Mouse (Mus musculus) midbrain, embryonic 12.5 days (tissue): ENCODE results near the gene H2-DMb1. TPM values are rescaled to one million over a fixed set of nuclear protein-coding genes. Genes with fewer than 3 reads are reported as not detected.

Experiments used
- ATAC-seq: fragments of 200-750 bp; cut with Nextera tagmentation; 2 replicates; pipeline ENCODE4 v1.8.0; 2017; ENCODE audit warnings: low read depth, moderate TSS enrichment, moderate library complexity; ENCODE audit not compliant: low FRiP score
- H3K27ac ChIP-seq: fragments of 300-500 bp; sonication (generic); replicated peaks from 2 replicates; pipeline ENCODE4 v1.5.1; 2016; ENCODE audit warnings: mild to moderate bottlenecking
- H3K27me3 ChIP-seq: fragments of 300-500 bp; sonication (generic); 2 replicates; pipeline ENCODE4 v1.6.1; 2016; ENCODE audit warnings: mild to moderate bottlenecking
- H3K36me3 ChIP-seq: fragments of 300-500 bp; sonication (generic); 2 replicates; pipeline ENCODE4 v1.6.1; 2016
- H3K4me1 ChIP-seq: fragments of 300-500 bp; sonication (generic); 2 replicates; pipeline ENCODE4 v1.6.1; 2016
- H3K4me2 ChIP-seq: fragments of 300-500 bp; sonication (generic); replicated peaks from 2 replicates; pipeline ENCODE4 v1.6.1; 2016; ENCODE audit warnings: mild to moderate bottlenecking, moderate library complexity
- H3K4me3 ChIP-seq: fragments of 300-500 bp; sonication (generic); 2 replicates; pipeline ENCODE4 v1.5.1; 2016; ENCODE audit warnings: mild to moderate bottlenecking
- H3K9ac ChIP-seq: fragments of 300-500 bp; sonication (generic); replicated peaks from 2 replicates; pipeline ENCODE4 v1.6.1; 2016; ENCODE audit warnings: mild to moderate bottlenecking, moderate library complexity
- H3K9me3 ChIP-seq: fragments of 300-500 bp; sonication (generic); 2 replicates; pipeline ENCODE4 v1.6.1; 2016; ENCODE audit warnings: mild to moderate bottlenecking
- WGBS: fragments of 180-500 bp; shearing (Covaris S2); methylation state at CpG from one replicate; pipeline ENCODE4 v1.1.7; 2016; 5-methylcytosine and 5-hydroxymethylcytosine counted together
- polyA plus RNA-seq: library from polyadenylated mRNA; unstranded; fragments of >200 nt; fragmentation: Nextera tagmentation; extraction: Ambion mirVana; gene quantifications from 2 replicates; pipeline ENCODE4 v1.2.1, GENCODE M21; 2016

The H2-DMb1 gene
- polyA plus RNA-seq, 1 experiment from 2014 or later: 0.73 TPM

- H3K9ac ChIP-seq: no peak overlapping the region
- H3K4me2 ChIP-seq: no peak overlapping the region
- H3K4me1 ChIP-seq: no peaks in the 10 kb centered on the region
- H3K4me3 ChIP-seq: no peak overlapping the region
- ATAC-seq: no peak
- no peak overlapping the region for H3K27ac ChIP-seq
- H3K9me3 ChIP-seq: 0 out of 2 replicates have a peak, but pooled peaks cover 4% of the 10 kb centered on the region
- no peaks in the 10 kb centered on the region for H3K36me3 ChIP-seq
- peaks cover 13% of the 10 kb centered on the region; the same call in 1 of the 2 replicates for H3K27me3 ChIP-seq
- WGBS: 86% methylated on average over 6 of the region's 6 CpGs
Observed at GRCm38 (mm10) chr17:34165033-34165730, 12.3 kb downstream of the H2-DMb1 start.

DNA sequence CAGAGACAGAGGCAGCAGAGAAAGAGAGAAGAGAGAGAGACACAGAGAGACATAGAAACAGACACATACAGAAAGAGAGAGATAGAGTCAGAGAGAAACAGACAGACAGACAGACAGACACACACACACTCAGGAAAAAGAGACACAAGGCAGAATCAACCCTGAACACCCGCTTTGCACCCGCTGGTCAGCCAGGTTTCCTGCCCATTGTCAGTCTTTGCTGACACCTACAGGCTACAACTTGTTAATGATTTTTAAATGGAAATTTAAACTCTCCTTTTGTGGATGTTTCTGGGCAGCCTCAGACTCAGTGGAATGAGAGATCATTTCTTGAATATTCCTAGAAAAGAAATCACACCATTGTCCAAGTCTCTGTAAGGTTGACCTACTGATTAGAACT is 16.4 kb downstream of the H2-DMb1 start:
- H3K27ac ChIP-seq: no peak overlapping the region
- no peak overlapping the region for H3K9ac ChIP-seq
- H3K4me3 ChIP-seq: no peak overlapping the region
- no peaks in the 10 kb centered on the region for H3K4me1 ChIP-seq
- H3K27me3 ChIP-seq: peaks cover 14% of the 10 kb centered on the region; the same call in 1 of the 2 replicates
- no peaks in the 10 kb centered on the region for H3K36me3 ChIP-seq
- no peak overlapping the region for H3K4me2 ChIP-seq
- no peak for ATAC-seq
- WGBS: 11% methylated on average over 2 of the region's 2 CpGs
- H3K9me3 ChIP-seq: peaks cover 11% of the 10 kb centered on the region; the same call in 1 of the 2 replicates

DNA sequence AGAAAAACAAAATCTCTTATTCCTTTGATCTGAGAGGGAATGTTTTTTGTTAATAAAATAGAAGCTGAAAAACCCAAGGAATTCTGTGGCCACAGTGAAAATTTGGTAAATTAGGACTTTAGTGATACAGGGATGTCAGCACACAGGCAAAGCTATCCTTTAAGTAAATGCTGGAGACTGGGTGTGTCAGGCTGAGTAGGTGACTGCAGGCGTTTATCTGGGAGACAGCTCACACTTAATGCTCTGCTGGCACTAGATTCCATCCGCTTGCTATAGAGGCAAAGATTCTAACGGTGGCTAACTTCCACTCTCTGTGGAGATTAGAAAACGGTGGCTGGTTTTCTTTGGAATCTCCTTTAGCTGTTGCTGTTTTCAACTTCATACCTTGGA is 17.6 kb downstream of the H2-DMb1 start:
- Histone ChIP-seq H3K4me3 (no peak overlapping the region), H3K36me3 (no peaks in the 10 kb centered on the region), H3K4me1 (no peaks in the 10 kb centered on the region), H3K9me3 (peaks cover 10% of the 10 kb centered on the region; the same call in 1 of the 2 replicates), H3K27me3 (peaks cover 20% of the 10 kb centered on the region; the same call in 1 of the 2 replicates), H3K27ac (no peak overlapping the region), H3K9ac (no peak overlapping the region), H3K4me2 (no peak overlapping the region)
- ATAC-seq: no peak
- 23% methylated on average over 4 of the region's 4 CpGs for WGBS

DNA sequence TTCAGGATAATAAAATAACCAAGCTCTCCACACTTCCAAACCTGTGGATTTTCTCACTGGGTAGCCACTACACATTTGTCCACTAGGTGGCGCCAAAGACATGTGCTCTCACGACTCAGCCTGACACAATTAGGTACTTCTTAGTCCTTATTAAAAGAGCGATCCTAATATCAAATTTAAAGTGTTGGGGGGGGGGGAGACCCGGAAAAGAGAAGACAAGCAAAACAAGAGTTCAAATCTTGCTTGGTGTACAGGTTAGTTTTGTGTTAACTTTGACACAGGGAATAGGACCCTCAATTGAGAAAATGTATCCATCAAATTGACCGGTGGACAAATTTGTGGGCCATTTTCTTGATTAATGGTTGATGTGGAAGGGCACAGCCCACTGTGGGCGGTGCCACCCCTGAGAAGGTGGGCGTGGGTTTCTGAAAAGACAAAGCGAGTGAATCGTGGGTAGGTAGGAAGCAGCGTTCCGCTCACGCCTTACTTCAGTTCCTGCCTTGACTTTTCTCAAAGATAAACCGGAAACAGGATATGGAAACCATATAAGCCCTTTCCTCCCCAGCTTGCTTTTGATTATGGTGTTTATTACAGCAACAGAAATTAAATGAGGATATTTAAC is 18.1 kb downstream of the H2-DMb1 start:
- H3K9ac ChIP-seq: no peak overlapping the region
- H3K4me1 ChIP-seq: no peaks in the 10 kb centered on the region
- no peak overlapping the region for H3K4me3 ChIP-seq
- no peak overlapping the region for H3K27ac ChIP-seq
- peaks cover 20% of the 10 kb centered on the region; the same call in 1 of the 2 replicates for H3K27me3 ChIP-seq
- 46% methylated on average over 13 of the region's 13 CpGs for WGBS
- no peaks in the 10 kb centered on the region for H3K36me3 ChIP-seq
- peaks cover 8% of the 10 kb centered on the region; the same call in 1 of the 2 replicates for H3K9me3 ChIP-seq
- ATAC-seq: no peak
- no peak overlapping the region for H3K4me2 ChIP-seq

DNA sequence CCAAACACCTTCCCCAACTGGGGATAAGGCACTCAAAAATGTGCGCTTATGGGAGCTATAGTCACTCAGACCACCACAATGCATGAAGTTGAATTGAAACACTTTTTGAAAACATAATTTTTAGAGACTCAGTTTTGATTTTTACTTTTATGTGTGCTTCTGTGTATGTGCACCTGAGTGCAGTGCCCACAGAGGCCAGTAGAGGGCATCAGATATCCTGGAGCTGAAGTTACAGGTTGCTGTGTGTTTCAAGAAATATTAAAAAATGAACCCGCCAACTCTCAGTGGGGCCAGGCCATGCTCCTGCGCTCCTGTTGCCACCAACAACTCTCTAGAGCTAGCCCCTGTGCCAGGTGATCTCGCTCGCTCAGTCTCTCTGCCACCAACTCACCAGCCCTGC is 19.7 kb downstream of the H2-DMb1 start:
- Histone ChIP-seq H3K4me3 (no peak overlapping the region), H3K27me3 (peaks cover 20% of the 10 kb centered on the region; the same call in 1 of the 2 replicates), H3K4me1 (no peaks in the 10 kb centered on the region), H3K27ac (no peak overlapping the region), H3K36me3 (no peaks in the 10 kb centered on the region), H3K4me2 (no peak overlapping the region), H3K9ac (no peak overlapping the region), H3K9me3 (peaks cover 12% of the 10 kb centered on the region; the same call in 1 of the 2 replicates)
- WGBS: 93% methylated on average over 5 of the region's 5 CpGs
- no peak for ATAC-seq

DNA sequence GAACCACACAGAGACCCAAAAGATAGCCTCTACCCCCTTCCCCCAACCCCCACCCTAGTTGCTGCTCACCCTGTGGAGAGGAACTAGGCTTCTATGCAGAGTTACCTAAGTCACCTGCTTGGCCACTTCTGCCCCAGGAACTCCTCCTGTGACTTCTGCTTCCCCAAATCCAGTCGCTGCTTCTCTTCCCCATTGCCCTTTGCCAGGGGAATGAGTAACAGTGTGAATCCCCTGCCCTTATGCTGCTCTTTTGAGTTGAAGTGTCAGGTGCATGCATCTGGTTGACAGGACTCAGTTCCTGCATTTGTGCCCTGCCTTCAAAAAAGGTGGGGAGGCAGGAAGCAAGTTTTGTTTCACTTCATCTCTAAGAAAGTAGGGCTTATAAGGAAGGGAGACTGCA is 21.2 kb downstream of the H2-DMb1 start:
- Histone ChIP-seq H3K9me3 (peaks cover 14% of the 10 kb centered on the region; the same call in 1 of the 2 replicates), H3K4me2 (no peak overlapping the region), H3K4me3 (no peak overlapping the region), H3K36me3 (no peaks in the 10 kb centered on the region), H3K9ac (no peak overlapping the region), H3K4me1 (no peaks in the 10 kb centered on the region), H3K27me3 (peaks cover 14% of the 10 kb centered on the region; the same call in 1 of the 2 replicates), H3K27ac (no peak overlapping the region)
- ATAC-seq: no peak
- 73% methylated on average over 1 of the region's 1 CpGs for WGBS

- H3K9me3 ChIP-seq: peaks cover 13% of the 10 kb centered on the region; the same call in 1 of the 2 replicates
- H3K4me1 ChIP-seq: no peaks in the 10 kb centered on the region
- peaks cover 13% of the 10 kb centered on the region; the same call in 1 of the 2 replicates for H3K27me3 ChIP-seq
- H3K27ac ChIP-seq: no peak overlapping the region
- no peak overlapping the region for H3K4me3 ChIP-seq
- H3K9ac ChIP-seq: no peak overlapping the region
- H3K36me3 ChIP-seq: no peaks in the 10 kb centered on the region
- 64% methylated on average over 4 of the region's 4 CpGs for WGBS
- no peak for ATAC-seq
- no peak overlapping the region for H3K4me2 ChIP-seq
Observed at GRCm38 (mm10) chr17:34177179-34177578, 24.3 kb downstream of the H2-DMb1 start.

GRCm38 (mm10) chr17:34179019-34179418 is 26.1 kb downstream of the H2-DMb1 start:
- no peak overlapping the region for H3K9ac ChIP-seq
- no peak overlapping the region for H3K4me3 ChIP-seq
- no peak overlapping the region for H3K4me2 ChIP-seq
- ATAC-seq: no peak
- peaks cover 20% of the 10 kb centered on the region for H3K27me3 ChIP-seq
- 0 out of 2 replicates have a peak, but pooled peaks cover 7% of the 10 kb centered on the region for H3K9me3 ChIP-seq
- H3K27ac ChIP-seq: no peak overlapping the region
- H3K36me3 ChIP-seq: no peaks in the 10 kb centered on the region
- WGBS: 76% methylated on average over 6 of the region's 6 CpGs
- H3K4me1 ChIP-seq: no peaks in the 10 kb centered on the region

DNA sequence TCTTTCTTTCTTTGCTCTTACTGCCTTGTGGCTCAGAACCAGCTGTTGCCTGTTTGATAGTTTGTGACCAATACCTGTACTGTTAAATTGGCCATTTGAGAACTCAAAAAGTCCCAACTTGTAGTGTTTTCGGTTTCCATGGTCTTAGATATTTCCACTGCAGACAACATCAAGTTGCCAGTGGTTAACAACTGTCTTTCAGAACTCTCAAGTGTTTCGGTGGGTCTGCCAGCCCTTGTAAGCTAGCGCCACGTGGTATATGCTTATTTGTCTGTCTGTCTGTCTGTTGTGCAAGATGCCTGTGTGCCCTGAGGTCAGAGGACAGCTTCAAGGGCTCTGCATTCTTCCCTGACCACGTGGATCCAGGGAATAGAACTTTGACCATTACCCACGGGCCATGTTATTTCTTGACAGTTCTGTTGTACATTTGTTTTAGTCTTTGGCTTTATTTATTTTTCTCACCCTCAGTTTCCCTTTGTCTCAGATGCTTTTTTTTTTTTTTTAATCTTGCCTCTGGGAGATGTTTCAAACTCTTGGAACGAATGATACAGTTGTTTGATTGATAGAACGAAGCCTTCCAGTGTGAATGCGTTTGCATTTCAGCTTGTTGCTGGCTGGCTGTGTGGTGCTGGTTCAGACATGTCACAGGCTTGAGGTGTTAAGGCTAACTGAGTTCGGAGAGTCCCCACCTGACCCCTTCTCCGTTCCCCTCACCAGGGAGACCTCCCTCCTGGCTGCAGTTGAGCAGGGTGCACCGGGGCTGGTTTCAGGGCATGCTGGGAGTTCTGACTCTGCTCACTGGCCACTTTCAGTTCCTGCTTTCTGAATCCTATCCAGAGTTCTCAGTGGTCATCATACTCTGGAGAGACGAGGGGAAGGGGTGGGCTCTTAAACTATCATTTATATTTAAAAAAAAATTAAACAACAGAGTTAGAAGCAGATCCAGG is 27.3 kb downstream of the H2-DMb1 start:
- H3K27me3 ChIP-seq: peaks cover 21% of the 10 kb centered on the region
- whole genome bisulfite sequencing: 77% methylated on average over 13 of the region's 13 CpGs
- no peak overlapping the region for H3K27ac ChIP-seq
- no peak overlapping the region for H3K4me2 ChIP-seq
- no peaks in the 10 kb centered on the region for H3K4me1 ChIP-seq
- H3K4me3 ChIP-seq: no peak overlapping the region
- no peaks in the 10 kb centered on the region for H3K36me3 ChIP-seq
- 0 out of 2 replicates have a peak, but pooled peaks cover 7% of the 10 kb centered on the region for H3K9me3 ChIP-seq
- no peak for ATAC-seq
- no peak overlapping the region for H3K9ac ChIP-seq

DNA sequence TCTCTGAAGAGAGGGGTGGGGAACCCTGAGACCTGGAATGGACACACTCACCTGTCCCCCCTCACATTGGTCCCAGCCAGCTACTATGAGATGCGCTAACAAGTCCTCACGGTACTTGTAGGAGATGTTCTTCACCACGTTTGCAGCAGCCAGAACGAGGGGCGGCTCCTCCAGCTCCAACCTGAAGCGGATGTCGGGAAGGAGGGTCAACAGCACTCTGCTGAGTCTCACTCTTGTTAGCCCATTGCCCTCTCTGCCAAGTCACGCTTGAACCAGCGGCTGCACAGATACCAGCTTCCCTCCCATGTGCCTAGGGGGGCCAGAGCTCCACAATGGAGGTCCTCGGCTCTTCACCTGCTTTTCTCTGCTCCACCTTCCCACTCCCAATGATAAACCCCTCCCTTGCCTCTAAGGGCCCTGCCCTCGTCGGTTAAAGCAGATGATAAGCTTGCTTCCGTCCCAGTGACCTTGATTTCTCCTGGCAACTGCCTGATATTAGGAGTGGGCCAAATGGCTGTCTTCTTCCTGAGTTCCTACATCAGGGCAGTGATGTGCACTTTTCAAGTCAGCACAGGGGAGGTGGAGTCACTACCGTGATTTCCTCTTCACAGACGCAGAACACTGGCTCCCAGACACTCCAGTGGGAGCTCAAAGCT is 30.8 kb downstream of the H2-DMb1 start:
- no peak overlapping the region for H3K9ac ChIP-seq
- peaks cover 55% of the 10 kb centered on the region for H3K27me3 ChIP-seq
- 82% methylated on average over 15 of the region's 15 CpGs for whole genome bisulfite sequencing
- H3K27ac ChIP-seq: no peak overlapping the region
- no peak for ATAC-seq
- no peaks in the 10 kb centered on the region for H3K9me3 ChIP-seq
- no peaks in the 10 kb centered on the region for H3K36me3 ChIP-seq
- H3K4me3 ChIP-seq: no peak overlapping the region
- H3K4me1 ChIP-seq: peaks cover 16% of the 10 kb centered on the region
- H3K4me2 ChIP-seq: no peak overlapping the region

GRCm38 (mm10) chr17:34185526-34185925 is 32.7 kb downstream of the H2-DMb1 start:
- Histone ChIP-seq H3K4me3 (no peak overlapping the region), H3K9me3 (no peaks in the 10 kb centered on the region), H3K27ac (no peak overlapping the region), H3K27me3 (peaks cover 69% of the 10 kb centered on the region), H3K9ac (no peak overlapping the region), H3K4me2 (no peak overlapping the region), H3K4me1 (peaks cover 16% of the 10 kb centered on the region), H3K36me3 (no peaks in the 10 kb centered on the region)
- 89% methylated on average over 9 of the region's 9 CpGs for WGBS
- no peak for ATAC-seq
